Mouse (Mus musculus): ENCODE data around the gene Nt5e. TPM values are rescaled to one million over a fixed set of nuclear protein-coding genes. Genes with fewer than 3 reads are reported as not detected.

The Nt5e gene
- polyA plus RNA-seq, 1 experiment from 2014 or later = 0.71 TPM

GRCm38 (mm10) chr9:88357173-88357572 is 30.2 kb downstream of the Nt5e start:
- WGBS = 59% methylated on average over 3 of the region's 3 CpGs

DNA sequence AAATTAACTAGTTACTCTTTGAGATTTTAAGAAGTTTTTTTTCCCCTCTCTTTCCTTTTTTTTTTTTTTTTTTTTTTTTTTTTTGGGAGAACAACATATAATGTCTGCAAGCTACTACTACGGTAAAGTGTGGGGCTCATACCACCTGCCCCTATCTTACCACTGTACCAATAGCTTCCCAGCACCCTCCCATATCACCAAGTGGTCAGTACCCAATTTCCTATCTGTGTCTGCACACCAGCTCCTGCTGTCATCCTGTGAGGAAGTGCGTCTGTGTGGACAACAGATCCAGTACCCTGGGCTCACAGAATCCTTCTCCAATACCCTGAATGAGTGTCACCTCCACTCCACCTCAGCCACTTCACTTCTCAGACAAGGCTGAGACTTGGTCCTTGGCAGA is 32.1 kb downstream of the Nt5e start:
- 83% methylated on average over 2 of the region's 2 CpGs for WGBS
- Histone ChIP-seq H3K4me1 (replicated peaks; ENCODE audit: control insufficient read depth, insufficient read depth, low read length) (peaks cover 8% of the 10 kb centered on the region), H3K9ac (replicated peaks; ENCODE audit: low read depth, low read length) (no peak overlapping the region), H3K4me2 (ENCODE audit: low read length) (no peak overlapping the region), H3K27me3 (replicated peaks; ENCODE audit: control insufficient read depth, insufficient read depth, low read length) (no peaks in the 10 kb centered on the region), H3K4me3 (replicated peaks; ENCODE audit: low read length) (no peak overlapping the region), H3K36me3 (ENCODE audit: control insufficient read depth, insufficient read depth) (no peaks in the 10 kb centered on the region), H3K9me3 (ENCODE audit: control insufficient read depth, low read length) (no peaks in the 10 kb centered on the region), H3K27ac (ENCODE audit: low read length) (no peak overlapping the region)
- ATAC-seq = no peak

More at GRCm38 (mm10) chr9:88357173-88357572, 30.2 kb downstream of the Nt5e start:
- Histone ChIP-seq H3K27me3 (replicated peaks; ENCODE audit: control insufficient read depth, insufficient read depth, low read length) (no peaks in the 10 kb centered on the region), H3K9ac (replicated peaks; ENCODE audit: low read depth, low read length) (no peak overlapping the region), H3K4me3 (replicated peaks; ENCODE audit: low read length) (no peak overlapping the region), H3K4me1 (replicated peaks; ENCODE audit: control insufficient read depth, insufficient read depth, low read length) (peaks cover 3% of the 10 kb centered on the region), H3K4me2 (ENCODE audit: low read length) (no peak overlapping the region), H3K9me3 (ENCODE audit: control insufficient read depth, low read length) (no peaks in the 10 kb centered on the region), H3K27ac (ENCODE audit: low read length) (no peak overlapping the region), H3K36me3 (ENCODE audit: control insufficient read depth, insufficient read depth) (no peaks in the 10 kb centered on the region)
- no peak for ATAC-seq

- H3K4me3 ChIP-seq (replicated peaks; ENCODE audit: low read length) = no peak overlapping the region
- WGBS = 74% methylated on average over 14 of the region's 14 CpGs
- no peaks in the 10 kb centered on the region for H3K27me3 ChIP-seq (replicated peaks; ENCODE audit: control insufficient read depth, insufficient read depth, low read length)
- H3K9me3 ChIP-seq (ENCODE audit: control insufficient read depth, low read length) = no peaks in the 10 kb centered on the region
- H3K4me2 ChIP-seq (ENCODE audit: low read length) = no peak overlapping the region
- H3K4me1 ChIP-seq (replicated peaks; ENCODE audit: control insufficient read depth, insufficient read depth, low read length) = peaks cover 8% of the 10 kb centered on the region
- peak; percentile 12; the same call in 1 of the 2 replicates for ATAC-seq
- H3K9ac ChIP-seq (replicated peaks; ENCODE audit: low read depth, low read length) = no peak overlapping the region
- H3K36me3 ChIP-seq (ENCODE audit: control insufficient read depth, insufficient read depth) = no peaks in the 10 kb centered on the region
- H3K27ac ChIP-seq (ENCODE audit: low read length) = no peak overlapping the region
These were observed 34.4 kb downstream of the Nt5e start for GRCm38 (mm10) chr9:88361211-88361909.

DNA sequence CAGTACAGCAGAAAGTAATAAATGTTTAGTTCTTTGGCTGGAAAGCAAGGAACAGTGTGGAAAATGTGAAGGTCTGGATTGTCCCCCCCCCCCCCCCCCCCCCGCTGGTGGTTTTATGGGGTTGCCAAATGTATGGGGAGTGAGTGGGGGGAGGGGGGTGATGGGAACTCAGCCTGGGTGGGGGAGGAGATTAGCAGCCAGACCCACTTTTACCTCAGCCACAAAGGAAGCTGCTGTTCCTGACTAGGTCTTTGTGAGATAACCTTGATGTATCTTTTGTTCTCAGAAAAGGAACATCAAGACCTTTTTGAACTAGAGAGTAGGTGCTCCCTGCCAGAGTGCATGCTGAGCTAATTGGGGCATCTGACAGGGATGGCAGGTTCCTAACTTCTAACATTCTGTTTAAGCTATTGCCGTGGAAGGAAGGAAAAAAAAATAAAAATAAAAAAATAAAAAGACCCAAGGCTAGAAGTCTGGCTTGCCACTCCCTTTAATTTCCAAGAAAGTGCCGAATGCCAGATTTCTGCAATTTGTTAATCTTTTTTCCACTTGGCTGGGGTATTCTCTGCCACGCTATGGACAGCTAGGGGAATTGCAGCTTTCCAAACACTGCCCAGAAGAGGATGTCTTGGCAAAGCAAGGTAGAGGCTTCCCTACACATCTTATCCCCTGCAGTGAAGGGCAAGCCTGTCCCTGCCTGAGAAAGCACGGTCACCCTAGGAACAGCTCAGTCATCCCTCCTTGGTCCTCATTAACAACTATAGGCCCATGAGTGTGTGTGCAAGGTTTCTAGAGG is 35.3 kb downstream of the Nt5e start:
- Histone ChIP-seq H3K4me2 (ENCODE audit: low read length) (no peak overlapping the region), H3K4me1 (replicated peaks; ENCODE audit: control insufficient read depth, insufficient read depth, low read length) (peaks cover 8% of the 10 kb centered on the region), H3K27ac (ENCODE audit: low read length) (no peak overlapping the region), H3K9ac (replicated peaks; ENCODE audit: low read depth, low read length) (no peak overlapping the region), H3K27me3 (replicated peaks; ENCODE audit: control insufficient read depth, insufficient read depth, low read length) (no peaks in the 10 kb centered on the region), H3K4me3 (replicated peaks; ENCODE audit: low read length) (no peak overlapping the region), H3K36me3 (ENCODE audit: control insufficient read depth, insufficient read depth) (no peaks in the 10 kb centered on the region), H3K9me3 (ENCODE audit: control insufficient read depth, low read length) (no peaks in the 10 kb centered on the region)
- WGBS = 12% methylated on average over 4 of the region's 5 CpGs
- peak; percentile 46 for ATAC-seq

DNA sequence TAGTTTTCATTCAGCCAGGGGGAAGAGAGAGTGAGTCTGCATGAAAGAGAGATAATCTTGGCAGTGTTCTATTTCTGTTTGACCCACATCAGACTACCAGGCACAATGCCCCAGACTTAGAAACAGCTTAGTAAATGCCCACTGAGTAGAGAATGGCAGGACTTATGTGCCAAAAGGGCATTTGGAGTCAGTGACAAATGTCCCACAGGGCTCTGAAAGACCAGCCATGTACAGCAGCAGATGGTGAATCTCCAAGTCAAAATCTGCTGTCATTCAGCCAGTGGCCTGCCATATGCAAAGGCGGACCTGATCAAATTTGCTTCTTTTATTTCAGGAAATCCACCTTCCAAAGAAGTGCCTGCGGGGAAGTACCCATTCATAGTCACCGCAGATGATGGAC is 36.1 kb downstream of the Nt5e start:
- Histone ChIP-seq H3K27ac (ENCODE audit: low read length) (no peak overlapping the region), H3K4me3 (replicated peaks; ENCODE audit: low read length) (no peak overlapping the region), H3K4me2 (ENCODE audit: low read length) (no peak overlapping the region), H3K9ac (replicated peaks; ENCODE audit: low read depth, low read length) (no peak overlapping the region), H3K27me3 (replicated peaks; ENCODE audit: control insufficient read depth, insufficient read depth, low read length) (no peaks in the 10 kb centered on the region), H3K9me3 (ENCODE audit: control insufficient read depth, low read length) (no peaks in the 10 kb centered on the region), H3K36me3 (ENCODE audit: control insufficient read depth, insufficient read depth) (no peaks in the 10 kb centered on the region), H3K4me1 (replicated peaks; ENCODE audit: control insufficient read depth, insufficient read depth, low read length) (peaks cover 8% of the 10 kb centered on the region)
- no peak for ATAC-seq
- WGBS = 86% methylated on average over 3 of the region's 3 CpGs

DNA sequence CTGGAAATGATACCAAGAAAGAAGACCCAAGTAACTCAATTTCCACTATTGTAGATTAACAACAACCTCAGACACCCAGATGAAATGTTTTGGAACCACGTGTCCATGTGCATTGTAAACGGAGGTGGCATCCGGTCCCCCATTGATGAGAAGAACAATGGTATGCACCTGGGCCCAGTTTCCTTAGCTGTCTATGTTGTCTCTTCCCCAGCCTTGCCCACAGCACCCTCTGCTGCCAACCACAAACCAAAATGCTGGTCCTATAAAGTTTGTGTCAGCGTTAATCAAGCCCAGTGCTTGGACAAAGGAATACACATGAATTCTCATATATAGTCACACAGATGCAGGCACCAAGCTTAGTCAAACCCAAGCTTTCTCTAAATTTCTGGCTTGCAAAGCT is 39.3 kb downstream of the Nt5e start:
- WGBS = 82% methylated on average over 4 of the region's 4 CpGs
- no peak overlapping the region for H3K27ac ChIP-seq (ENCODE audit: low read length)
- H3K4me2 ChIP-seq (ENCODE audit: low read length) = no peak overlapping the region
- no peak overlapping the region for H3K4me3 ChIP-seq (replicated peaks; ENCODE audit: low read length)
- H3K4me1 ChIP-seq (replicated peaks; ENCODE audit: control insufficient read depth, insufficient read depth, low read length) = peaks cover 8% of the 10 kb centered on the region
- H3K9ac ChIP-seq (replicated peaks; ENCODE audit: low read depth, low read length) = no peak overlapping the region
- no peak for ATAC-seq
- no peaks in the 10 kb centered on the region for H3K27me3 ChIP-seq (replicated peaks; ENCODE audit: control insufficient read depth, insufficient read depth, low read length)
- no peaks in the 10 kb centered on the region for H3K36me3 ChIP-seq (ENCODE audit: control insufficient read depth, insufficient read depth)
- H3K9me3 ChIP-seq (ENCODE audit: control insufficient read depth, low read length) = no peaks in the 10 kb centered on the region

GRCm38 (mm10) chr9:88366819-88367218 is 39.8 kb downstream of the Nt5e start:
- Histone ChIP-seq H3K9ac (replicated peaks; ENCODE audit: low read depth, low read length) (no peak overlapping the region), H3K9me3 (ENCODE audit: control insufficient read depth, low read length) (no peaks in the 10 kb centered on the region), H3K27me3 (replicated peaks; ENCODE audit: control insufficient read depth, insufficient read depth, low read length) (no peaks in the 10 kb centered on the region), H3K4me1 (replicated peaks; ENCODE audit: control insufficient read depth, insufficient read depth, low read length) (peaks cover 8% of the 10 kb centered on the region), H3K27ac (ENCODE audit: low read length) (no peak overlapping the region), H3K4me3 (replicated peaks; ENCODE audit: low read length) (no peak overlapping the region), H3K36me3 (ENCODE audit: control insufficient read depth, insufficient read depth) (no peaks in the 10 kb centered on the region), H3K4me2 (ENCODE audit: low read length) (no peak overlapping the region)
- no peak for ATAC-seq
- WGBS = 89% methylated on average over 4 of the region's 4 CpGs

- no peaks in the 10 kb centered on the region for H3K9me3 ChIP-seq (ENCODE audit: control insufficient read depth, low read length)
- 90% methylated on average over 5 of the region's 5 CpGs for WGBS
- H3K9ac ChIP-seq (replicated peaks; ENCODE audit: low read depth, low read length) = no peak overlapping the region
- no peak overlapping the region for H3K27ac ChIP-seq (ENCODE audit: low read length)
- H3K4me2 ChIP-seq (ENCODE audit: low read length) = no peak overlapping the region
- peaks cover 3% of the 10 kb centered on the region; the same call in 1 of the 2 replicates for H3K4me1 ChIP-seq (replicated peaks; ENCODE audit: control insufficient read depth, insufficient read depth, low read length)
- H3K4me3 ChIP-seq (replicated peaks; ENCODE audit: low read length) = no peak overlapping the region
- no peaks in the 10 kb centered on the region for H3K36me3 ChIP-seq (ENCODE audit: control insufficient read depth, insufficient read depth)
- H3K27me3 ChIP-seq (replicated peaks; ENCODE audit: control insufficient read depth, insufficient read depth, low read length) = no peaks in the 10 kb centered on the region
- ATAC-seq = no peak
These were observed 40.3 kb downstream of the Nt5e start for GRCm38 (mm10) chr9:88367322-88367721.

DNA sequence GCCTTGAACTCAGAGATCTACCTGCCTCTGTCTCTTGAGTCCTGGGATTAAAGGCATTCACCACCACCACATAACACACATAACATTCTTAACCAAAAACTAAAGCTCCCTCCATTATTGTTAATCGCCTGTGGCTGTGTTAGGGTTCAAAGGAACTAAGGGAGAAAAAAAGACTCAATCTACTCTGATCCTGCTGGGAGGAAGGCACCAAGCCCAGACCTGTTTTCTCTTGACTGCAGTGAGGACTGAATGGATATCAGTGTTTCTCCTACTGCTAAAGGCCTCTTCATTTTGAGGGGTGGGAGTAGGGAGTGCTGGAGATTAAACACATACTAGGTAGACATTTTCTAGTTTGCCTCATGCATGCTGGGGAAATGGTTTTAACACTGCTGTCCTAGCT is 40.8 kb downstream of the Nt5e start:
- Histone ChIP-seq H3K36me3 (ENCODE audit: control insufficient read depth, insufficient read depth) (no peaks in the 10 kb centered on the region), H3K9ac (replicated peaks; ENCODE audit: low read depth, low read length) (no peak overlapping the region), H3K4me3 (replicated peaks; ENCODE audit: low read length) (no peak overlapping the region), H3K27me3 (replicated peaks; ENCODE audit: control insufficient read depth, insufficient read depth, low read length) (no peaks in the 10 kb centered on the region), H3K4me2 (ENCODE audit: low read length) (no peak overlapping the region), H3K4me1 (replicated peaks; ENCODE audit: control insufficient read depth, insufficient read depth, low read length) (no peaks in the 10 kb centered on the region), H3K9me3 (ENCODE audit: control insufficient read depth, low read length) (no peaks in the 10 kb centered on the region), H3K27ac (ENCODE audit: low read length) (no peak overlapping the region)
- WGBS = 40% methylated on average over 1 of the region's 1 CpGs
- ATAC-seq = no peak

Measured in forebrain, embryonic 16.5 days (tissue).